ENCODE assay signal across 20 mouse cellular contexts in genomic region chr19:25439807-25440206, GRCm38 (mm10).
DNase-seq lines count a peak whose midpoint lies in the region; ATAC-seq lines count a peak whose summit lies in the region.
"Had no signal": no experiment of that assay in that cellular context is flagged by ENCODE, and none has a peak within 500 bp of the region (broad histone marks: within the 10 kb centered on the region; RNA-seq: fewer than 3 reads in every experiment).

No protein-coding gene starts in this region.

- H3K4me3 ChIP-seq in hindbrain, embryonic 15.5 days = no peak overlapping the region
- H3K4me3 ChIP-seq in hindbrain, embryonic 12.5 days = no peak overlapping the region
- H3K4me3 ChIP-seq in limb, embryonic 15.5 days = no peak overlapping the region
- H3K4me3 ChIP-seq: erythroblast, embryonic 14.5 days; heart, embryonic 13.5 days; megakaryocyte, embryonic 14.5 days had no signal

- no peaks in the 10 kb centered on the region for H3K9me3 ChIP-seq in hindbrain, embryonic 15.5 days
- no peaks in the 10 kb centered on the region for H3K9me3 ChIP-seq in hindbrain, embryonic 12.5 days (replicated peaks)
- no peaks in the 10 kb centered on the region for H3K9me3 ChIP-seq in limb, embryonic 15.5 days
- H3K9me3 ChIP-seq: heart, embryonic 13.5 days had no signal

- H3K9ac ChIP-seq in hindbrain, embryonic 15.5 days = no peak overlapping the region
- no peak overlapping the region for H3K9ac ChIP-seq in hindbrain, embryonic 12.5 days
- no peak overlapping the region for H3K9ac ChIP-seq in limb, embryonic 15.5 days
- H3K9ac ChIP-seq: heart, embryonic 13.5 days; liver, embryonic 14.5 days had no signal

- H3K27me3 ChIP-seq in hindbrain, embryonic 15.5 days = no peaks in the 10 kb centered on the region
- no peaks in the 10 kb centered on the region for H3K27me3 ChIP-seq in hindbrain, embryonic 12.5 days
- H3K27me3 ChIP-seq in limb, embryonic 15.5 days = no peaks in the 10 kb centered on the region
- H3K27me3 ChIP-seq: heart, embryonic 13.5 days; megakaryocyte, embryonic 14.5 days had no signal

- 36% methylated on average over 6 of the region's 6 CpGs for WGBS in hindbrain, embryonic 15.5 days
- WGBS in hindbrain, embryonic 12.5 days = 44% methylated on average over 6 of the region's 6 CpGs
- WGBS in limb, embryonic 15.5 days = 81% methylated on average over 6 of the region's 6 CpGs

- H3K27ac ChIP-seq in hindbrain, embryonic 15.5 days (replicated peaks) = no peak overlapping the region
- H3K27ac ChIP-seq in hindbrain, embryonic 12.5 days = no peak overlapping the region
- 0 out of 2 replicates have a peak overlapping the region, but pooled peaks have one; percentile 7 for H3K27ac ChIP-seq in limb, embryonic 15.5 days
- H3K27ac ChIP-seq: heart, embryonic 13.5 days; liver, embryonic 14.5 days had no signal

- intact Hi-C loops in left cerebral cortex, postnatal 4 days (cut with DNase I) = loop anchor here (5.0 to 10.0 kb wide), 2 partner anchors 88 to 305 kb away; no protein-coding TSS in a partner anchor

- no peaks in the 10 kb centered on the region for H3K36me3 ChIP-seq in hindbrain, embryonic 15.5 days
- no peaks in the 10 kb centered on the region for H3K36me3 ChIP-seq in hindbrain, embryonic 12.5 days
- H3K36me3 ChIP-seq in limb, embryonic 15.5 days = no peaks in the 10 kb centered on the region

- peak; percentile 48 for DNase-seq in left cerebral cortex, postnatal 4 days
- no peak for DNase-seq in left cerebral cortex, adult 8-10 months (ENCODE audit: low spot score in 2 of 2)
- DNase-seq in brain, adult 2 months (ENCODE audit: low read depth, low spot score) = peak; percentile 48
- no peak for DNase-seq in lung, postnatal 4 days
- no peak for DNase-seq in c-Kit-positive CD71-positive TER-119-positive erythroid progenitor cells, embryonic 14.5 days (ENCODE audit: low spot score)
- DNase-seq: adrenal gland, adult 8-10 months; cerebellum, adult 2 months; heart, postnatal 4 days; kidney, adult 18-20 months; kidney, postnatal 14 days; thymus, postnatal 36 days had no signal

- H3K4me2 ChIP-seq in hindbrain, embryonic 15.5 days = no peak overlapping the region
- no peak overlapping the region for H3K4me2 ChIP-seq in hindbrain, embryonic 12.5 days (replicated peaks)
- no peak overlapping the region for H3K4me2 ChIP-seq in limb, embryonic 15.5 days
- H3K4me2 ChIP-seq: heart, embryonic 13.5 days had no signal

- ATAC-seq in hindbrain, embryonic 15.5 days (ENCODE audit: low FRiP score, low read depth) = peak; percentile 69; the same call in 1 of the 2 replicates
- ATAC-seq in hindbrain, embryonic 12.5 days (ENCODE audit: low FRiP score) = no peak
- ATAC-seq in limb, embryonic 15.5 days (ENCODE audit: insufficient number of reproducible peaks, low FRiP score, low TSS enrichment, low read depth) = peak; percentile 28; the same call in 1 of the 2 replicates
- ATAC-seq: CD4-positive, CD25-positive, alpha-beta regulatory T cell, adult 4 months; lung, postnatal 0 days had no signal

- no peaks in the 10 kb centered on the region for H3K4me1 ChIP-seq in hindbrain, embryonic 15.5 days (replicated peaks)
- H3K4me1 ChIP-seq in hindbrain, embryonic 12.5 days = 0 out of 2 replicates have a peak, but pooled peaks cover 14% of the 10 kb centered on the region
- H3K4me1 ChIP-seq in limb, embryonic 15.5 days = peaks cover 29% of the 10 kb centered on the region

Comparison
In these comparisons a context has a peak if more than half of its experiments do, and no peak if none do; other contexts are left out.
1. DNase-seq: peak in left cerebral cortex, postnatal 4 days (single experiment) and brain, adult 2 months (single experiment); none in left cerebral cortex, adult 8-10 months (0 of 2), lung, postnatal 4 days (0 of 2) and c-Kit-positive CD71-positive TER-119-positive erythroid progenitor cells, embryonic 14.5 days (single experiment).